Mouse (Mus musculus) hindbrain, embryonic 10.5 days (tissue): Measurements from ENCODE around the gene Zfp869. TPM values are rescaled to one million over a fixed set of nuclear protein-coding genes. Genes with fewer than 3 reads are reported as not detected.
A peak's percentile ranks its signal among the peaks of the same experiment; 100 is the strongest.
"Not testable (repeated sequence)": the region's sequence is repeated elsewhere in the genome, so short reads cannot be mapped to it uniquely, and the experiment has no call there.

Source experiments
- DNase-seq: peaks from one replicate; pipeline ENCODE4 v3.0.0-alpha.2; 2017; ENCODE audit warnings: low spot score
- H3K27ac ChIP-seq: fragments of 300-500 bp; sonication (generic); 2 replicates; pipeline ENCODE4 v1.5.1; 2016; ENCODE audit warnings: mild to moderate bottlenecking, moderate library complexity
- H3K27me3 ChIP-seq: fragments of 300-500 bp; sonication (generic); 2 replicates; pipeline ENCODE4 v1.6.1; 2016; ENCODE audit warnings: mild to moderate bottlenecking; ENCODE audit not compliant: poor library complexity, insufficient read depth, severe bottlenecking
- H3K36me3 ChIP-seq: fragments of 300-500 bp; sonication (generic); 2 replicates; pipeline ENCODE4 v1.6.1; 2016; ENCODE audit warnings: mild to moderate bottlenecking, moderate library complexity
- H3K4me1 ChIP-seq: fragments of 300-500 bp; sonication (generic); replicated peaks from 2 replicates; pipeline ENCODE4 v1.6.1; 2016; ENCODE audit warnings: mild to moderate bottlenecking
- H3K4me3 ChIP-seq: fragments of 300-500 bp; sonication (generic); 2 replicates; pipeline ENCODE4 v1.5.1; 2016; ENCODE audit warnings: mild to moderate bottlenecking, moderate library complexity
- H3K9me3 ChIP-seq: fragments of 300-500 bp; sonication (generic); 2 replicates; pipeline ENCODE4 v1.6.1; 2016; ENCODE audit warnings: mild to moderate bottlenecking, moderate library complexity
- WGBS: fragments of 180-500 bp; shearing (Covaris S2); methylation state at CpG from one replicate; pipeline ENCODE4 v1.1.7; 2016; 5-methylcytosine and 5-hydroxymethylcytosine counted together
- polyA plus RNA-seq: library from polyadenylated mRNA; unstranded; fragments of >200 nt; fragmentation: Nextera tagmentation; extraction: Ambion mirVana; gene quantifications from 2 replicates; pipeline ENCODE4 v1.2.1, GENCODE M21; 2016

Zfp869 gene
- polyA plus RNA-seq = 28.0 and 34.2 TPM in 2 replicates

DNA sequence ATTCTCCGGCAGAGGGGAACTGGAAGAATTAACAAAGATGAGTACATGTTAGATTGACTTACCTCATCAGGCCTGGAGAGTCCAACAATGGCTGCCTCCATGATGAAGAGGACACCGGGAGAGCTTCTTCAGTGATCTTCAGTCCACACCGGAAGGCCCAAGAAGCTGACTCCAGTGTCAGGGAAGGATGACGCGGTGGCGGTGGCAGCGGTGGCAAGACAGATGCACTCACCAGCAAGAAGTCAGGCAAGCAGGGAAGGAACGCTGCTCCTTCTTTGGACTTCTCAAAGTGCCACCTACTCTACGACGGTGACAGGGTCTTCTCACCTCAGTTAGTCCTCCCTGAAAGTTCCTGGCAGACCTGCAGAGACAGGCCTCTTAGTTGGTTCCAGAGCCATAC is at the start of gene Zfp869:
Gene Zfp869, minus strand, starts transcription at position 101 of the 400 bp plus-strand sequence.
- DNase-seq, H3K27ac ChIP-seq, H3K4me3 ChIP-seq, H3K27me3 ChIP-seq: not testable (repeated sequence)
- peaks cover 81% of the 10 kb centered on the region for H3K36me3 ChIP-seq
- WGBS = 98% methylated on average over 10 of the region's 10 CpGs
- peaks cover 15% of the 10 kb centered on the region; the same call in 1 of the 2 replicates for H3K9me3 ChIP-seq
- peaks cover 12% of the 10 kb centered on the region for H3K4me1 ChIP-seq

DNA sequence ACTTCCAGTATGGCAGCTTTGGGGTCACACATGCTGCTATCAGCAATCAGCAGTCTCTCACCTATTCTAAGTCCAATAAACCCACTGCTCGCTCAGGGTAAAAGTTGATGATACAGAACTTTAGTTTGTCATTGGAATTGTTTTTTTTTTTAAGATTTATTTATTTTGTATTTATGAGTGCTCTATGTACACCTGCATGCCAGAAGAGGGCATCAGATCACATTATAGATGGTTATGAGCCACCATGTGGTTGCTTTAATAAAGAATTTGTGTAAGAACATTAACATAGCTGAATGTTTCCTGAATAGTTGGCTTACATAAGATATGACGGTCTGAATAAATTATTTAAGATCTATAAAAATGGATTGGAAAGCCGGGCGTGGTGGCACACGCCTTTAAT is 47.8 kb upstream of the Zfp869 start:
- H3K27me3 ChIP-seq = no peaks in the 10 kb centered on the region
- peaks cover 78% of the 10 kb centered on the region for H3K36me3 ChIP-seq
- no peaks in the 10 kb centered on the region for H3K4me1 ChIP-seq
- H3K9me3 ChIP-seq = no peaks in the 10 kb centered on the region
- H3K4me3 ChIP-seq = no peak overlapping the region
- DNase-seq = no peak
- H3K27ac ChIP-seq = no peak overlapping the region
- 94% methylated on average over 5 of the region's 5 CpGs for WGBS

DNA sequence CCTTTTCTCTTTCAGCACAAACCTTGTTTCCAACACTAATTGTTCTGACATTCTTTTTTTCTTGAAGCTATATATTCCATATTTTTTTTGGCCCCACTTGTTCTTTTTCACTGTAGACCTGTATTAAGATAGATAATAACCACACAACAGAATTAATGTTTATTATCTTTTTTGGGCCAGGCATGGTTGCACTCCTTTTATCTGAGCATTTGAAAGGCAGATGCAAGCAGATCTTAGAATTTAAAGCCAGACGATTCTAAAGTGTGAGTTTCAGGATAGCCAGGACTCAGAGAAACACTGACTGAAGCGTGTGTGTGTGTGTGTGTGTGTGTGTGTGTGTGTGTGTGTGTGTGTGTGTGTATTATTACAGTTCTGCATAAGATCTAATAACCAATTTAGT is 41.9 kb upstream of the Zfp869 start:
- 88% methylated on average over 2 of the region's 2 CpGs for WGBS
- Histone ChIP-seq H3K4me3 (no peak overlapping the region), H3K9me3 (no peaks in the 10 kb centered on the region)

DNA sequence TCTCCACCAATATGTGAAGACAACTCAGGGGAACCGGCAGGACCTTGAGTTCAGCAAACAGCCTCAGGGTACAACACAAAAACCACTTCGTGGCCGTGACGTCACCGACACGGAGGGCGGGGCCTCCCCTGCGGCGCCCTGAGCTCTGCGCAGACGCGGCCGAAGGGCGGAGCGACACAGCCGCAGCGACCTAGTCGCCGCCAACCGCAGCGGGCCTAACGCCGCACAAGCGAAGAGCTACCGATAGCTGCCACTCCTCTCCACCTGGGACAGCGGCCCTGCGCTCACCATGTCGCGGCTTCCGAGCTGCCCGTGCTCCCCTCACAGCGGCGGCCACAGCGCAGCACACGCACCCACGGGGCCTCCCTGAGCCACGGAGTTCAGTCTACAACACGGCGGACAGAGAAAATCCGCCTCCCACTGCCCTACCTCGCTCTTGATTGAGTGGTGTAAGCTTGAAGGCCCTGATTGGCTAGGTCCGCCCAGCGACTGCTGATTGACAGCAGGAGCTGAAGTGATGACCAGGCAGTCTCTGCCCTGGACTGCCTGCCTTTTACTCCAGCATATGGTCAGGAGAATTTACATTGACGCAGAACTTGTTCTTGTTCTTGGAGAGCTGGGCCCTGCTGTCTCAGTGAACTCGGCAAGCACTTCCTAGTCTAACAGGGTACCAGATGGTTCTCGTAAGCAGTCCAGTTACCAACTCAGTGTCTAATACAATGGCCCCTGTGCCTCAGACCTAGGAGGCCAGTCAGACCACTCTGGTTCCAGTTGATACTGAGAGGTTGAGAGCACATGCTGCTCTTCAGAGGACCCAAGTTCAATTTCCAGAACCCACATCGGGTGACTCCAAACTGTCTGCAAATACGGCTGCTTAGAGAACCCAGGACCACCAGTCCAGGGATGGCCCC is 39.3 kb upstream of the Zfp869 start, which contains the start of gene Zfp963:
Gene Zfp963, minus strand, starts transcription at position 427 of the 911 bp plus-strand sequence.
- peak within 1 kb of the TSS; percentile 98 for H3K27ac ChIP-seq
- 3% methylated on average over 48 of the region's 48 CpGs for WGBS
- H3K4me3 ChIP-seq = peak within 1 kb of the TSS; percentile 75
- DNase-seq = peak; percentile 96
- H3K9me3 ChIP-seq = no peaks in the 10 kb centered on the region
- peaks cover 13% of the 10 kb centered on the region for H3K4me1 ChIP-seq
- H3K36me3 ChIP-seq = peaks cover 11% of the 10 kb centered on the region
- H3K27me3 ChIP-seq = no peaks in the 10 kb centered on the region

More for the DNA sequence above, 41.9 kb upstream of the Zfp869 start:
- H3K27ac ChIP-seq = no peak overlapping the region
- H3K27me3 ChIP-seq = no peaks in the 10 kb centered on the region
- no peak for DNase-seq
- H3K4me1 ChIP-seq = peaks cover 13% of the 10 kb centered on the region
- H3K36me3 ChIP-seq = peaks cover 31% of the 10 kb centered on the region

DNA sequence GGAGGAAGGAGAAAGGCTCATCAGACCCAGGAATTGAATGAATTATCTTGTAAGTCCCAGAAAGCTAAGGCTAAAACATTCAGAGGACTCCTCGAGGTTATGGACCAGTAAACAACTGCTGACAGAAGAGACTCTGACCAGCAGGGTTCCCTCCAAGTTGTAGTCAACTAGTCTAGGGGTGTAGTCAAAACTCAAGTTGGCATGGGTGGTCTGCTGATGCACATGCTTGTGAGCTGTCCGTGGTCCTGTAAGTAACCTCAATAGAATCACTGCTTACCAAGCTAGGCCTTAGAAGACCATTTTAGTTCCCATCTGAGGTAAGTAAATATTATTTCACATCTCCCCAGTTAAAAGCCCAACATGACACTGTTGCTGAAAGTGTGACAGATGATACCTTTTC is 30.7 kb upstream of the Zfp869 start:
- 81% methylated on average over 2 of the region's 2 CpGs for WGBS
- DNase-seq = no peak

DNA sequence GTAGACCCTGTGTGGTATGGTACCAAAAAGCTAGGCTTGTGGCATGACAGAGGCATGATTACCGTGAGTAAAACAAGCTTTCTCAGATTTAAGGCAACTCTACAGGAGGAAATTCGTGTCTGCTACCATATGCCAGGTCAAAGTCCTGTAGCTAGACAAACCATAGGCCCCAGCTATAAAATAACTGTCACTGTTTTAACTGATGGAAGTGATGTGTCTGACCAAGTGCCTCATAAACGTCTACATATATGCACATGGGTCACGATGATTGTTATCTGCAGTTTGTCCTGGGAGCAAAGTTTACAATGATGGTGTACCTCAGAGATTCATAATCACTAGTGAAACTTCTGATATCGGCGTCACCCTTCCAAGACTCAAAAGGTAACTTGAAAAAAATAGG is 30.2 kb upstream of the Zfp869 start:
- DNase-seq = no peak
- Histone ChIP-seq H3K4me3 (no peak overlapping the region), H3K27ac (no peak overlapping the region), H3K9me3 (no peaks in the 10 kb centered on the region), H3K36me3 (peaks cover 28% of the 10 kb centered on the region), H3K4me1 (no peaks in the 10 kb centered on the region), H3K27me3 (no peaks in the 10 kb centered on the region)
- WGBS = 84% methylated on average over 6 of the region's 6 CpGs

More for the DNA sequence above, 30.7 kb upstream of the Zfp869 start:
- Histone ChIP-seq H3K4me1 (no peaks in the 10 kb centered on the region), H3K4me3 (no peak overlapping the region), H3K9me3 (no peaks in the 10 kb centered on the region), H3K27me3 (no peaks in the 10 kb centered on the region), H3K27ac (no peak overlapping the region), H3K36me3 (peaks cover 28% of the 10 kb centered on the region)

DNA sequence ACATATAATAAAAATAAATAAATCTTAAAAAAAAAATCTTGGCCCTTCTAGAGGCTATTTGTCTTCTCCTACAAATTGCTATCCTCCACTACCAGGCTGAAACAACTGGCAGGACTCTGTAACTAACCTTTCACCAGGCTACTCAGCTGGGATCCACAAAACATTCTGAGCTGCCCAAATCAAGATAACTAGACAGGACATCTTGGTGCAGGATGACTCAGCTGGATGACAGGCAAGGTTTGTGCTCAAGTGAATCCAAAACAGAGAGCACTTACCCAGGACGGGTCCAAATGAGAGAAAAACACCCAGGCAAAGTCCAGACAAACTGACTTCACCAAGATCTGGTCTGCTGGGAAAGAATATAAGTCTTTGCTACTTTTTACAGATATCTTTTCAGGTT is 25.0 kb upstream of the Zfp869 start:
- Histone ChIP-seq H3K4me1 (no peaks in the 10 kb centered on the region; the same call in 1 of the 2 replicates), H3K36me3 (no peaks in the 10 kb centered on the region), H3K4me3 (no peak overlapping the region), H3K9me3 (no peaks in the 10 kb centered on the region), H3K27me3 (no peaks in the 10 kb centered on the region), H3K27ac (no peak overlapping the region)
- DNase-seq = no peak
- WGBS = 80% methylated on average over 1 of the region's 1 CpGs

DNA sequence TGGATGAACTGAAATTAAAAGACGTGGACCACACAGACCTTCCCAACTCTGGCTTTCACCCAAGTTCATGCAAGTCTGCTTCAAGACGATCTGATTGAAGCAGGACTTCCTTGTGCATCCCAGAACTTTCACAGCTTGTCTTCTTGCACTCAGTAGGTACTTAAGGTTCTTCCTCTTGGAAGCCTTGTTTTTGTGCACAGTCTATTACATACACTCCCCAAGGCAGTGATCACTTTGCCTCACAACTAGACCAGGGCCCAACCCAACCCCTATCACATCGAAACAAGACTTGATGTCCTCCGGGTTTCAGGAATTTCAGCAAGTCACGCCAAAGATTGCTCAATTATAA is 6.7 kb upstream of the Zfp869 start:
- peak overlapping the region; percentile 84 for H3K4me3 ChIP-seq
- peaks cover 18% of the 10 kb centered on the region for H3K4me1 ChIP-seq
- WGBS = 46% methylated on average over 5 of the region's 5 CpGs
- no peaks in the 10 kb centered on the region for H3K27me3 ChIP-seq
- no peak for DNase-seq
- H3K27ac ChIP-seq = peak overlapping the region; percentile 98
- peaks cover 15% of the 10 kb centered on the region for H3K36me3 ChIP-seq
- H3K9me3 ChIP-seq = no peaks in the 10 kb centered on the region

DNA sequence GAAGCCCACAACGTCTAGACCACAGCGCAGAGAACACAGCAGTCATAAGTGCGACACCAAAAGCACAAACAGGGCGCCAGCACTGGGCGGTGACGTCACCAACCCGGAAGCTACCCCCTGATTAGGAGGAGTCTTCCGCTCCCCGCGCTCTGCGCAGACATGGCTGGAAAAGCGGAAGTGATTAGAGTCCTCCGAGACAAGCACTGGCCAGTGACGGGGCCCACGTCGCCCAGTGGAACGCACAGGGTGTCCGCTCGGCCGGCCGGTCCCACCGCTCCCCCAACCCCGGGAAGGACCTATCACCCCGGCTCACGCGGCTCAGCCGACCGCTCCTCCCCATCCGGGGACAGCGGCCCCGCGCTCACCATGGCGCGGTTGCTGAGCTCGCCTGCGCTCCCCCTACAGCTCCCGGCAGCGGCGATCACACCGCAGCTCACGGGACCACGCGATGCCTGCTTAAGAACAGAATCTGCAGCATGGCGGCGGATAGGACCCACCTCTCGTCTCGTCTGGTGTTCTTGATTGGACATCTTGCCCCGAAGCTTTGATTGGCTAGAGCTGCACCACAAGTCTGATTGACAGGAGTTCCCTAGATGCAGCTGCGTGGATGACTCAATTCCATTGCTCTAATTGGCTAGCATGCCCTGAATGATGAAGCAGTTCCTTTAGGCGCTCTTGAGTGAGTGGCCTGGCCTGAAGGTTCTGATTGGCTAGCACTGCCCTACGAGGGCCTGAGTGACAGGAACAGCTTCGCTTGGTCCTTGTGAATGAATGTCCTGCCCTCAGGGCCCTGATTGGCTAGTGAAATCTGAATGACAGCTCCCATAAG is 6.1 kb upstream of the Zfp869 start:
- no peaks in the 10 kb centered on the region for H3K27me3 ChIP-seq

DNA sequence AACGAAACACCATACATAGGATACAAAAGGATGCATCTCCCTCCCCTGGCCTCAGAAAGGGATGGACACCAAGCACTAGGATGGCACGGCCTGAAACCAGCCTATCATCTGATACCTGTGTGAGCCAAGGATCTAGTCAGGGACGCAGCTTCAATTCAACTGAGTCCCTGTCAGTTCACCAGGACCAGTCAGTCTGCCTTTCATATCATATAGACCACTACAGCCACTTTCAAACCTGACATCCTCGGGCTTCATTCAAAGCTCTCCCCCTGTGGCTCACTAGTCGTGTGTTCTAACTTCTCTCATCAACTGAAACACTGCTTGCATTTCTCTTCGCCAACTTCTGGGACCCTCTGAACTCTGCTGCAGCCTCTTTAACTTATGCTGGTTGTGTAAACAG is 4.8 kb upstream of the Zfp869 start:
- Histone ChIP-seq H3K27ac (no peak overlapping the region), H3K4me3 (peak overlapping the region; percentile 84)

More for the DNA sequence above, 6.1 kb upstream of the Zfp869 start:
- H3K36me3 ChIP-seq = peaks cover 21% of the 10 kb centered on the region
- H3K9me3 ChIP-seq = no peaks in the 10 kb centered on the region
- DNase-seq = peak; percentile 95
- peak overlapping the region; percentile 98 for H3K27ac ChIP-seq
- H3K4me1 ChIP-seq = peaks cover 18% of the 10 kb centered on the region
- peak overlapping the region; percentile 84 for H3K4me3 ChIP-seq
- WGBS = under 1% methylated on average over 52 of the region's 52 CpGs

DNA sequence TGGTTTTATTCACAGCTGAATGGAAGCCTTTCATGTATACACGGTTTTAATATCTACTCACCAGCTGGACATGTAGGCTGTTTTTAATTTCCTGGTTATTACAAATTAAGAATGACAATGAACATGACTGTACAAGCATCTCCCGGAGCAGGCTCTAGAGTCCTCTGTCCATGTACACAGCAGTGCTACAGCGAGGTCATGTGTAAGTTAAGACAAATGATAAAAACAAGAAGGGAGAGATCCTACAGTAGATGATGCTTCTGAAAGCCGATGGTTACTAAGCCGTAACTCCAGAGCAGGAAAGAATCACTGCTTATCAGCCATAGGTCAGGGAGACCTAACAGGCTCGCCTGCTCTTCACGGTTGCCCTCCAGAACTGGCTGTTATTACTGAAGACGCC is 3.0 kb upstream of the Zfp869 start:
- H3K36me3 ChIP-seq = peaks cover 52% of the 10 kb centered on the region
- H3K9me3 ChIP-seq = 0 out of 2 replicates have a peak, but pooled peaks cover 4% of the 10 kb centered on the region
- H3K4me1 ChIP-seq = peaks cover 18% of the 10 kb centered on the region
- no peaks in the 10 kb centered on the region for H3K27me3 ChIP-seq
- H3K4me3 ChIP-seq = no peak overlapping the region
- no peak for DNase-seq
- 95% methylated on average over 8 of the region's 8 CpGs for WGBS
- no peak overlapping the region for H3K27ac ChIP-seq

More for the DNA sequence above, 4.8 kb upstream of the Zfp869 start:
- no peak for DNase-seq
- H3K36me3 ChIP-seq = peaks cover 34% of the 10 kb centered on the region
- WGBS = 82% methylated on average over 6 of the region's 6 CpGs
- no peaks in the 10 kb centered on the region for H3K27me3 ChIP-seq
- no peaks in the 10 kb centered on the region for H3K9me3 ChIP-seq
- peaks cover 18% of the 10 kb centered on the region for H3K4me1 ChIP-seq

DNA sequence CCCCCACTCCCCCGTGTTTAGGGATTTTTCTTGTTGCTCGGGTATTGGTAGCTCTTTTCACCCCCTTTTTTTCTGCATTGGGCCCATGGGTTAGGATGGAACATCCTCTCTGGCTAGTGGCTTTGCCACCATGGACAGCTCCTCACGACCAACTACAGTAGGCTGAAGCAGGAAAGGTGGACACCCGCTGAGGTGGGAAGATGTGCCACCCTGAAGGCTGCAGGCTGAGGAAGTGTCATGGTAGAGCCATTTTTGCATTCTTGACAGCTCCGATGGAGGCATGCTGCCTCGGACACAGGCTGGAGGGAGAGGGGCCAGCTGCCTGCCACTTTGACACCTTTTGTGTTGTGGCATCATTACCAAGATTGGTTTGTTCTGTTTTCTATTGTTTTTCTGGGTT is 8.7 kb downstream of the Zfp869 start:
- Histone ChIP-seq H3K4me1 (no peaks in the 10 kb centered on the region), H3K27me3 (no peaks in the 10 kb centered on the region), H3K36me3 (peaks cover 52% of the 10 kb centered on the region), H3K4me3 (no peak overlapping the region), H3K9me3 (peaks cover 16% of the 10 kb centered on the region; the same call in 1 of the 2 replicates), H3K27ac (no peak overlapping the region)
- DNase-seq = no peak
- 73% methylated on average over 6 of the region's 6 CpGs for WGBS
